Mouse (Mus musculus) olfactory bulb, adult 2 months (tissue): Measurements from ENCODE around the gene Atp6v1e2. TPM values are rescaled to one million over a fixed set of nuclear protein-coding genes. Genes with fewer than 3 reads are reported as not detected.
A peak's percentile ranks its signal among the peaks of the same experiment; 100 is the strongest.

ENCODE experiments used
- H3K27ac ChIP-seq: fragments of 200-500 bp; 2 replicates; pipeline ENCODE4 v1.5.1; 2012; ENCODE audit warnings: low read depth, low read length; ENCODE audit not compliant: insufficient read depth
- H3K4me1 ChIP-seq: fragments of 200-500 bp; 2 replicates; pipeline ENCODE4 v1.6.1; 2012; ENCODE audit warnings: low read length; ENCODE audit not compliant: control insufficient read depth, insufficient read depth
- H3K4me3 ChIP-seq: fragments of 200-500 bp; 2 replicates; pipeline ENCODE4 v1.5.1; 2012; ENCODE audit warnings: mild to moderate bottlenecking, low read depth, low read length, moderate library complexity; ENCODE audit not compliant: insufficient read depth
- CTCF ChIP-seq: fragments of 200-500 bp; IDR thresholded peaks from 2 replicates; pipeline ENCODE4 v1.5.1; 2012; ENCODE audit warnings: low read depth, mild to moderate bottlenecking, low read length, moderate library complexity; ENCODE audit not compliant: insufficient read depth
- POLR2A ChIP-seq: fragments of 200-500 bp; IDR thresholded peaks from 2 replicates; pipeline ENCODE4 v1.6.1; 2012; ENCODE audit warnings: mild to moderate bottlenecking, low read depth, low read length, moderate library complexity; ENCODE audit not compliant: insufficient read depth
- WGBS: fragments of 180-500 bp; shearing (Covaris S2); methylation state at CpG from one replicate; pipeline ENCODE4 v1.1.7; 2018; 5-methylcytosine and 5-hydroxymethylcytosine counted together
- polyA plus RNA-seq: library from polyadenylated mRNA; stranded (reverse); fragments of >200 nt; gene quantifications from 2 replicates; pipeline ENCODE4 v1.2.4, GENCODE M21; 2012; ENCODE audit warnings: low replicate concordance; ENCODE audit not compliant: missing spikeins, insufficient read depth, insufficient read length

Gene Atp6v1e2
- polyA plus RNA-seq, 1 experiment, result not detected

- Histone ChIP-seq H3K4me1 (peaks cover 52% of the 10 kb centered on the region), H3K4me3 (no peak overlapping the region), H3K27ac (no peak overlapping the region)
- 53% methylated on average over 10 of the region's 10 CpGs for WGBS
- TF ChIP-seq CTCF, result no peak
- no peak for TF ChIP-seq POLR2A
Measured at GRCm38 (mm10) chr17:86967536-86968525, 20.1 kb upstream of the Atp6v1e2 start.

GRCm38 (mm10) chr17:86967048-86967447 is 19.4 kb upstream of the Atp6v1e2 start:
- 62% methylated on average over 12 of the region's 12 CpGs for WGBS
- H3K4me3 ChIP-seq, result no peak overlapping the region
- no peak overlapping the region for H3K27ac ChIP-seq
- no peak for TF ChIP-seq CTCF
- no peak for TF ChIP-seq POLR2A
- H3K4me1 ChIP-seq, result peaks cover 50% of the 10 kb centered on the region

GRCm38 (mm10) chr17:86966040-86966439 is 18.3 kb upstream of the Atp6v1e2 start:
- Histone ChIP-seq H3K4me3 (peak overlapping the region; percentile 7; the same call in 1 of the 2 replicates), H3K4me1 (peaks cover 54% of the 10 kb centered on the region), H3K27ac (no peak overlapping the region)
- 51% methylated on average over 10 of the region's 10 CpGs for WGBS
- TF ChIP-seq CTCF (no peak), POLR2A (no peak)

GRCm38 (mm10) chr17:86965121-86965520 is 17.4 kb upstream of the Atp6v1e2 start:
- H3K4me3 ChIP-seq, result peak overlapping the region; percentile 80
- peaks cover 54% of the 10 kb centered on the region for H3K4me1 ChIP-seq
- TF ChIP-seq CTCF (no peak), POLR2A (no peak)
- H3K27ac ChIP-seq, result peak overlapping the region; percentile 68
- 23% methylated on average over 8 of the region's 8 CpGs for WGBS

- peaks cover 48% of the 10 kb centered on the region for H3K4me1 ChIP-seq
- WGBS, result under 1% methylated on average over 10 of the region's 10 CpGs
- TF ChIP-seq CTCF, result no peak
- peak overlapping the region; percentile 68 for H3K27ac ChIP-seq
- peak overlapping the region; percentile 80 for H3K4me3 ChIP-seq
Measured at GRCm38 (mm10) chr17:86964502-86964901, 16.8 kb upstream of the Atp6v1e2 start.

GRCm38 (mm10) chr17:86964041-86964440 is 16.3 kb upstream of the Atp6v1e2 start:
- H3K4me3 ChIP-seq, result peak overlapping the region; percentile 80
- WGBS, result under 1% methylated on average over 6 of the region's 6 CpGs
- H3K27ac ChIP-seq, result peak overlapping the region; percentile 49; the same call in 1 of the 2 replicates
- TF ChIP-seq POLR2A (no peak), CTCF (no peak)
- H3K4me1 ChIP-seq, result peaks cover 46% of the 10 kb centered on the region

GRCm38 (mm10) chr17:86963586-86963902 is 15.8 kb upstream of the Atp6v1e2 start:
- under 1% methylated on average over 25 of the region's 26 CpGs for WGBS
- Histone ChIP-seq H3K27ac (peak overlapping the region; percentile 52; the same call in 1 of the 2 replicates), H3K4me3 (peak overlapping the region; percentile 80), H3K4me1 (peaks cover 41% of the 10 kb centered on the region)
- TF ChIP-seq CTCF, result no peak
- no peak for TF ChIP-seq POLR2A

- under 1% methylated on average over 86 of the region's 86 CpGs for WGBS
- TF ChIP-seq CTCF (no peak), POLR2A (peak; percentile 51; the same call in 1 of the 2 replicates)
- H3K4me3 ChIP-seq, result peak within 1 kb of the TSS; percentile 80
- H3K4me1 ChIP-seq, result peaks cover 38% of the 10 kb centered on the region
- H3K27ac ChIP-seq, result peak within 1 kb of the TSS; percentile 95
Measured at GRCm38 (mm10) chr17:86962894-86963585, 15.3 kb upstream of the Atp6v1e2 start, which contains the start of gene Rhoq. TSS of gene Rhoq (plus strand) at chr17:86963082.
